Mouse (Mus musculus) induced T-regulatory cell, adult 2 months (primary cell): ENCODE measurements at regions not wholly inside any gene's neighbourhood (a gene's known extent, or its start where the extent isn't known, plus 50 kb on each side); places are given as distances from the start of the nearest gene placed in this dataset.
"Not testable (repeated sequence)": the region's sequence is repeated elsewhere in the genome, so short reads cannot be mapped to it uniquely, and the experiment has no call there.

Experiments
- DNase-seq: peaks from one replicate; pipeline ENCODE4 v3.0.0-alpha.2; 2012; ENCODE audit warnings: low read depth

GRCm38 (mm10) chr9:41914611-41915010 is 209.5 kb downstream of the Sorl1 start:
- no peak for DNase-seq

- no peak for DNase-seq
Measured at GRCm38 (mm10) chr9:41913911-41914310, 210.2 kb downstream of the Sorl1 start.

GRCm38 (mm10) chr9:41912482-41912881 is 211.6 kb downstream of the Sorl1 start:
- no peak for DNase-seq

- no peak for DNase-seq
Measured at GRCm38 (mm10) chr9:41900606-41900974, 223.5 kb downstream of the Sorl1 start.

- no peak for DNase-seq
Measured at GRCm38 (mm10) chr9:41899766-41900605, 224.1 kb downstream of the Sorl1 start.

- DNase-seq, result no peak
Measured at GRCm38 (mm10) chr9:41895106-41895505, 229.0 kb downstream of the Sorl1 start.

- no peak for DNase-seq
Measured at GRCm38 (mm10) chr9:41892841-41893240, 231.3 kb downstream of the Sorl1 start.

GRCm38 (mm10) chr9:41891206-41891605 is 232.9 kb downstream of the Sorl1 start:
- DNase-seq, result no peak

- no peak for DNase-seq
Measured at GRCm38 (mm10) chr9:41890273-41891141, 233.6 kb downstream of the Sorl1 start.

- no peak for DNase-seq
Measured at GRCm38 (mm10) chr9:41889568-41890272, 234.4 kb downstream of the Sorl1 start.

- no peak for DNase-seq
Measured at GRCm38 (mm10) chr9:41888616-41889150, 235.4 kb downstream of the Sorl1 start.

- DNase-seq, result not testable (repeated sequence)
Measured at GRCm38 (mm10) chr9:41886456-41886855, 237.6 kb downstream of the Sorl1 start.

- no peak for DNase-seq
Measured at GRCm38 (mm10) chr9:41880457-41880856, 243.6 kb downstream of the Sorl1 start.

- DNase-seq, result no peak
Measured at GRCm38 (mm10) chr9:41879080-41879479, 245.0 kb downstream of the Sorl1 start.

GRCm38 (mm10) chr9:41861136-41861535 is 263.0 kb downstream of the Sorl1 start:
- DNase-seq, result no peak

- no peak for DNase-seq
Measured at GRCm38 (mm10) chr9:41860681-41861080, 263.4 kb downstream of the Sorl1 start.

GRCm38 (mm10) chr9:41859780-41860179 is 264.3 kb downstream of the Sorl1 start:
- DNase-seq, result no peak

GRCm38 (mm10) chr9:41852099-41852498 is 272.0 kb downstream of the Sorl1 start:
- DNase-seq, result no peak

GRCm38 (mm10) chr9:41849628-41850326 is 274.3 kb downstream of the Sorl1 start:
- no peak for DNase-seq

- DNase-seq, result no peak
Measured at GRCm38 (mm10) chr9:41844616-41845015, 279.5 kb downstream of the Sorl1 start.
